Mouse (Mus musculus) lung, postnatal 4 days (tissue): ENCODE results near the gene Cep131.

Experiments
- DNase-seq, 2 experiments: peaks; one replicate each; pipeline ENCODE4 v3.0.0; 2021

The Cep131 gene

GRCm38 (mm10) chr11:120019542-120020440 is 66.8 kb downstream of the Cep131 start:
- DNase-seq: no peak

GRCm38 (mm10) chr11:120017011-120017410 is 69.6 kb downstream of the Cep131 start:
- no peak for DNase-seq

GRCm38 (mm10) chr11:120014758-120015157 is 71.9 kb downstream of the Cep131 start:
- no peak for DNase-seq
